Mouse (Mus musculus): Measurements from ENCODE around the gene March6. TPM values are rescaled to one million over a fixed set of nuclear protein-coding genes. Genes with fewer than 3 reads are reported as not detected.

Gene March6
- 100 to 1,000 TPM; 226 to 233 TPM for total RNA-seq (2021)

DNA sequence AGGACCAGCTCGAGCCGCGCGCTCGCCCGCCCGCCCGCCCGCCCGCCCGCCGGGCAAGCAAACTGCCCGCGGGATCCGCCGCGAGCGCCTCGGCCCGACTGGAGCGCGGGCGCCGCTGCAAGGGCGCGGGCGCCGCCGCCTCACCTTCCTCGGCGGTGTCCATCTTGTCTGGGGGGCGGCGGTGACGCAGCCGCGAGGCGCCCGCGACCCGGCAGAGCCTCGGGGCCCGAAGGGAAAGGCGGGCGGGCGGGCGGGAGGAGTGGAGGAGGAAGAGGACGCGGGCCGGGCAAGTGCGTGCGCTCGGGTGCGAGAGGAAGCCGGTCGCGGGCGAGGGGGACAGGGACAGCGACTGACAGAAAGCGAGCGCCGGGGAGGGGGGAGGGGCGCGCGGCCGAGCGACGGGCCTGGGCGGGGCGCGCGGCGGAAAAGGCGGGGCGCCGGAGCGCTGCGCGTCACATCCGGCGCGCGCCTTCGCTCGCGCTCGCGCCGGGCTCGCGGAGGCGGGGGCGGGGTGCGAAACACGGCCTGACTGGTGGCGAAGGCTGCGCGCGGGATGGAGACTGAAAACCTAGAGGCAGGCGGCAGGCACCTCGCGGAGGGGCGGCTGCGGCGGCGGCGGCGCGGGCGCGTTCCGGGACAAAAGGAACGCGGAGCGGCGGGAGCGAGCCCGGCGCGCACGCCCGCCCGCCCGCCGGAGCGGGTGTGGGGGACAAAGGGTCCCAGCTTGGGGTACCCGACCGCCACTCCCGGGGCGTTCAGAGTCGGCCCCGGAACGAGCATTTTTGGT, at the start of gene March6:
Gene March6 (minus strand): TSS at position 395 of the 787 bp plus-strand sequence.
- intact Hi-C loops (cut with DNase I): loop anchor here (5.0 kb wide), 1 partner anchor 56 kb away; no protein-coding TSS in a partner anchor
- DNase-seq (ENCODE audit: extremely low spot score in 1 of 2, low spot score in 2 of 2): peak; percentile 90 to 96

DNA sequence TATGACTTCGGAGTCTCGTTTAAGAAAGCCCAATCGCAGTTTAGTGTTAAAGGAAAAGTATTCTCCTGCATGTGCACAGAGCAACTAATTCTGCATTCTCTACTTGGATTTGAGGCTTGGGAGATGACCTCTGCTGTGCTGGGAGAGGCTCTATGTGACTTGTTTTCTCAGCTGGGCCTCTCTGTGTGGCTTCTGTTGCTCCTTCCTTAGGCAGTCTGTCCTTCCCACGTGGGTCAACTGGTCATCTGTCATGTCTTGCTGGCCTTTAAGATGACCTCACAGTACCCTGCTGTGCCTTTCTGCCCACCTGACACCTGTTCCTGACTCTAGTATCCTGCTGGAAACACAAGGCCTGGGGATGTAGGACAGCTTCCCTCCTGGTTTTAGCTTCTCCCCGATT, 45.2 kb upstream of the March6 start:
- intact Hi-C loops (cut with DNase I): no loop called here
- DNase-seq (ENCODE audit: extremely low spot score in 1 of 2, low spot score in 2 of 2): no peak

GRCm38 (mm10) chr15:31573692-31574091, 42.8 kb upstream of the March6 start:
- DNase-seq (ENCODE audit: extremely low spot score in 1 of 2, low spot score in 2 of 2): no peak
- intact Hi-C loops (cut with DNase I): no loop called here

DNA sequence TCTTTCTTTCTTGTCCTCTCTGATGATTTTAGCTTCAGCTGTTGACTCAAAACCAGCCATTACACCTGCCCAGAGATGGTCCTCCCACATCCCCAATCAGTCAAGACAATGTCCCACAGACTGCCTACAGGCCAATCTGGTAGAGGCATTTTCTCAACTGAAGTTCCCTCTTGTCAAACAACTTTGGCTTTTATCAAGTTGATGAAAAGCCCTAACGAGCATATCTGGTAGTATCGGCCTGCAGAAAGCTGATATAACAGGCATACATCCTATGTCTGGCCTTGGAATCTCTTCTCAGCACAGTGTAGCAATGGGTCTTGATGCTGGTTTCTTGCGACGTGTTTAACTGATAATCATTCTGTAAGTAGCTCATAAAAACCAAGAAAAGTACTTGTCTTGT, 42.4 kb upstream of the March6 start:
- intact Hi-C loops (cut with DNase I): no loop called here
- DNase-seq (ENCODE audit: extremely low spot score in 1 of 2, low spot score in 2 of 2): no peak

GRCm38 (mm10) chr15:31571906-31572722, 41.3 kb upstream of the March6 start:
- DNase-seq (ENCODE audit: extremely low spot score in 1 of 2, low spot score in 2 of 2): peak in 1 of 2 experiments; percentile 63
- intact Hi-C loops (cut with DNase I): no loop called here

GRCm38 (mm10) chr15:31570959-31571358, 40.1 kb upstream of the March6 start:
- intact Hi-C loops (cut with DNase I): no loop called here
- DNase-seq (ENCODE audit: extremely low spot score in 1 of 2, low spot score in 2 of 2): no peak

DNA sequence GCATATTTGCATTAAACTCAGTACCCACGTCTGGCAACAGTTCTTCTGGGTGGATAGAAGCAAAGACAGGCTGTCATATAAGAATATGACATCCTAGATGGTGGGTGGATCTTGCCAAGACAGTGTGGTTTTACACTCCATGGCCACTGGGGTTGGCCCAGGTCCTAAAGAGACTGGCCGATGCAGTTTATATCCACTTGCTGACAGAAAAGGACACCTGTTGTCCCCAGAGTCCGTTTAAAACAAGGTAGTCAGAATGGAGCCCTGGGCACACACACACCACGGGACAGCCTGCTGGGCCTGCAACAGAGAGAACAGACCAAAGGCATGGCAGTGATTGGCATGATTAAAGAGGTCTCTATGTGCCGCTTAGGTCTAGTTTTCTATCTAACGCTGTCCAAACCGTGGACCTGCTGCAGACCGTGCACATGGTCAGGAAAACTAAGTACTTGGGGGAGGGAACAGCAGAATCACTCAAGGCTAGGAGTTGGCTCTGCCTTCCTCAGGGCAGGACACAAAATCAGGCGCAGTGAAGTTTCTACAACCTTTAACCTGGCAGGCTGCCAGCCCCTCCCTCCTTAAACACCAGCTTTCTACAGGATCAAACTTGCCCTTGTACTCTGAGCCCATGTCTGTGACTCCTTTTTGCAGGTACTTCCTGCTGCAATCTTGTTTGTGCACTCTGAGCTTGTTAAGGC, 38.6 kb upstream of the March6 start:
- intact Hi-C loops (cut with DNase I): no loop called here
- DNase-seq (ENCODE audit: extremely low spot score in 1 of 2, low spot score in 2 of 2): no peak

GRCm38 (mm10) chr15:31568581-31568996, 37.7 kb upstream of the March6 start:
- DNase-seq (ENCODE audit: extremely low spot score in 1 of 2, low spot score in 2 of 2): peak in 1 of 2 experiments; percentile 82
- intact Hi-C loops (cut with DNase I): no loop called here

DNA sequence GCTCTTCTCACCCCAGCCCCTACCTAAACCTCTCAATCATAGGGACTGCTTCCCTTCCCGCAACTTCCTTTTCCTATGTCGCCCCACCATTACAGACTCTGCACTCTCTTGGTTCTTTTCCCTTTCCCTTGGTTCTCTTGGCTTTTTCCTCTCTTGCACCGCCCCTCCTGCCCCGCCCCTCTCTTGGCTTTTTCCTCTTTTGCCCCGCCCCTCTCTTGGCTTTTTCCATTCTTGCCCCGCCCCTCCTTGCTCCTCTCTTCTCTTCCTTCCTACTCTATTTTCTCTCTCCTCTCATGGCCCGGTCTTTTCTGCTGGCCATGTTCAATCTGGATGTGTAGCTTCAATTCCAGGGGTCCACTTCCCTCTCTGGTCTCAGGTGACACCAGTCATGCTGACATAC, 36.6 kb upstream of the March6 start:
- intact Hi-C loops (cut with DNase I): no loop called here
- DNase-seq (ENCODE audit: extremely low spot score in 1 of 2, low spot score in 2 of 2): no peak

GRCm38 (mm10) chr15:31565786-31566185, 34.9 kb upstream of the March6 start:
- intact Hi-C loops (cut with DNase I): no loop called here
- DNase-seq (ENCODE audit: extremely low spot score in 1 of 2, low spot score in 2 of 2): no peak

DNA sequence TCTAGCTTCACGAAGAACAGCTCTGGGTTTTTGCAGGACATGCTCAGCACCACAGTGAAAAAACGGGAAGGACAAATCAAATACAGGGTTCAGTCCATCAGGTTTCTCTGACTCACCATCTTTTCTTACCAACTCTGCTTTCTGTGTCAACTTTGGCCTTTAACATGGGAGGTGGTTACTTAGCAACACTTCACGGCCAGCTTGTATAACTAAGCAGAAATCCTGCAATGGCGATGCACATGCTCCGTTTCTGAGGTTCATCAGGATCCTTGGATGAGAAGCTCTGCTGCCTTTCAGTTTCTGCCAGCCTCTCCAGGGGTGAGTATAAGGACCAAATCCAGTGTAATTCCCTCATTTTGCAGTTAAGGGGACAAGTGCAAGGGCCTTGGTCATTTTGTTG, 34.3 kb upstream of the March6 start, which contains the start of gene Cmbl:
Gene Cmbl (plus strand): TSS at position 206 of the 400 bp plus-strand sequence.
- DNase-seq (ENCODE audit: extremely low spot score in 1 of 2, low spot score in 2 of 2): no peak
- intact Hi-C loops (cut with DNase I): no loop called here

- DNase-seq (ENCODE audit: extremely low spot score in 1 of 2, low spot score in 2 of 2): peak in 1 of 2 experiments; percentile 61
- intact Hi-C loops (cut with DNase I): no loop called here
These were observed 33.0 kb upstream of the March6 start for GRCm38 (mm10) chr15:31563577-31564546.

DNA sequence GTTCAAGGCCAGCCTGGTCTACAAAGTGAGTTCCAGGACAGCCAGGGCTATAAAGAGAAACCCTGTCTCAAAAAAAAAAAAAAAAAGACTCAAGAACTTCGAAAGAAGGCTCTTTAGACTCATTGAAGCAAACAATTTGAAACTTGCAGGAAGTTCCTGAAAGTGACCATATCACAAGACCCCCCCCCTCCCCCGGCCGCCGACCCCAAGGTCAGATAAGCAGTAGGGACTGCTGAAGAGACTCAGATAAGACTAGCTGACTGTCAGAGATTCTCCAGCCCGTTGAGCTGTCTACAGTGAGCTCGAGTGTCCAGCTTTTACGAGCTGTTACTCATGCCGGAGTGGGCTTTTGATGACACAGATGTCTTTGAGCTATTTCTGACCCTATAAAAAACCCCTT, 32.0 kb upstream of the March6 start:
- intact Hi-C loops (cut with DNase I): no loop called here
- no peak for DNase-seq (ENCODE audit: extremely low spot score in 1 of 2, low spot score in 2 of 2)

DNA sequence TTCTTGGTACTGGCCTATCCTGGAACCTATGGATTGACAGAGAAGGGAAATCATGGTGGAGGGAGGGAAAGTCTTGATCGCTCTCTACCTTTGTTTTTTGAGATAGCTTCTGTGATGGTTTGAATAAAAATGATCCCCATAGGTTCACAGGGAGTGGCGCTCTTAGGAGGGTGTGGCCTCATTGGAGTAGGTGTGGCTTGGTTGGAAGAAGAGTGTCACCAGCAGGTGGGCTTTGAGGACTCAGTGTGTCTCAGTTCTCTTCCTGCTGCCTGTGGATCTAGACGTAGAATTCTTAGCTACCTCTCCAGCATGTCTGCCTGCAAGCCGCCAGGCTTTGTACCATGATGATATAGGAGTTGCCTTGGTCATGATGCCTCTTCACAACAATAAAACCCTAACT, 31.1 kb upstream of the March6 start:
- no peak for DNase-seq (ENCODE audit: extremely low spot score in 1 of 2, low spot score in 2 of 2)
- intact Hi-C loops (cut with DNase I): no loop called here

GRCm38 (mm10) chr15:31561390-31561789, 30.5 kb upstream of the March6 start:
- intact Hi-C loops (cut with DNase I): no loop called here
- no peak for DNase-seq (ENCODE audit: extremely low spot score in 1 of 2, low spot score in 2 of 2)

GRCm38 (mm10) chr15:31554855-31555254, 24.0 kb upstream of the March6 start:
- intact Hi-C loops (cut with DNase I): no loop called here
- no peak for DNase-seq (ENCODE audit: extremely low spot score in 1 of 2, low spot score in 2 of 2)

DNA sequence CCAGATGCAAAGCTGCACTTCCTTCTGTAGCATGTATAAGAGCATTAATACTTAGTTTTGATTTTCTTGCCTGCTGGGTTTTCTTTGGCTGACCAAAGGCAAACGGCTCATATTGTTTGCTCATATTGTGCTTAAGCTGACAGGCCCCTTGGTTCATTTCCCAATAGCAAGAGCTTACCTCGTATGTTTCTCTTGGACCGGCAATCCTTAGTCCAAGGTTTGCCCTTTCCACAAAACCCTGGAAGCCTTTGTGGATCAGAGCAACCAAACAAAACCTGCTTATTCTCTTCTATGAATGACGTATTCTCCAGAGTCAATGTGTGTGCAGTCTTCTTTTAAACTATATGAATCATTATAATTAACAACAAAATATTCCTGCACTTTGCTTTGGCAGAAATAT, 19.5 kb upstream of the March6 start:
- intact Hi-C loops (cut with DNase I): no loop called here
- no peak for DNase-seq (ENCODE audit: extremely low spot score in 1 of 2, low spot score in 2 of 2)

GRCm38 (mm10) chr15:31547421-31547820, 16.6 kb upstream of the March6 start:
- no peak for DNase-seq (ENCODE audit: extremely low spot score in 1 of 2, low spot score in 2 of 2)
- intact Hi-C loops (cut with DNase I): no loop called here

Measured in left cerebral cortex, postnatal 10 days (tissue).